Mouse (Mus musculus) embryonic facial prominence, embryonic 14.5 days (tissue): Measurements from ENCODE around the gene Prpf4. TPM values are rescaled to one million over a fixed set of nuclear protein-coding genes. Genes with fewer than 3 reads are reported as not detected.

Experiments
- ATAC-seq: fragments of 200-750 bp; cut with Nextera tagmentation; 2 replicates; pipeline ENCODE4 v1.8.0; 2017; ENCODE audit warnings: low read depth, moderate number of reproducible peaks, moderate TSS enrichment
- DNase-seq: peaks from one replicate; pipeline ENCODE4 v3.0.0-alpha.2; 2015; ENCODE audit warnings: low spot score
- H3K27ac ChIP-seq: fragments of 300-500 bp; sonication (generic); replicated peaks from 2 replicates; pipeline ENCODE4 v1.5.1; 2014; ENCODE audit warnings: low read depth, mild to moderate bottlenecking, low read length, moderate library complexity
- H3K27me3 ChIP-seq: fragments of 300-500 bp; sonication (generic); replicated peaks from 2 replicates; pipeline ENCODE4 v1.6.1; 2014; ENCODE audit warnings: low read length; ENCODE audit not compliant: control insufficient read depth, insufficient read depth
- H3K36me3 ChIP-seq: fragments of 300-500 bp; sonication (generic); 2 replicates; pipeline ENCODE4 v1.6.1; 2014; ENCODE audit warnings: low read length, mixed read lengths; ENCODE audit not compliant: control insufficient read depth, insufficient read depth
- H3K4me1 ChIP-seq: fragments of 300-500 bp; sonication (generic); 2 replicates; pipeline ENCODE4 v1.6.1; 2014; ENCODE audit warnings: antibody characterized with exemption, low read length; ENCODE audit not compliant: control insufficient read depth, insufficient read depth
- H3K4me2 ChIP-seq: fragments of 300-500 bp; sonication (generic); 2 replicates; pipeline ENCODE4 v1.6.1; 2014; ENCODE audit warnings: low read depth, mild to moderate bottlenecking, low read length, moderate library complexity, mixed read lengths
- H3K4me3 ChIP-seq: fragments of 300-500 bp; sonication (generic); 2 replicates; pipeline ENCODE4 v1.5.1; 2014; ENCODE audit warnings: low read depth, mild to moderate bottlenecking, low read length
- H3K9ac ChIP-seq: fragments of 300-500 bp; sonication (generic); 2 replicates; pipeline ENCODE4 v1.6.1; 2014; ENCODE audit warnings: low read depth, mild to moderate bottlenecking, low read length, moderate library complexity, mixed read lengths
- H3K9me3 ChIP-seq: fragments of 300-500 bp; sonication (generic); 2 replicates; pipeline ENCODE4 v1.6.1; 2016; ENCODE audit warnings: low read length; ENCODE audit not compliant: control insufficient read depth
- WGBS: fragments of 180-500 bp; shearing (Covaris S2); extraction: QIAGEN DNeasy Blood & Tissue Kit; methylation state at CpG from one replicate; pipeline ENCODE4 v1.1.7; 2014; 5-methylcytosine and 5-hydroxymethylcytosine counted together
- polyA plus RNA-seq: library from polyadenylated mRNA; unstranded; fragments of >200 nt; fragmentation: Nextera tagmentation; extraction: Ambion mirVana; gene quantifications from 2 replicates; pipeline ENCODE4 v1.2.1, GENCODE M21; 2014

The Prpf4 gene
- polyA plus RNA-seq, 1 experiment from 2014 or later: 16.4 TPM

DNA sequence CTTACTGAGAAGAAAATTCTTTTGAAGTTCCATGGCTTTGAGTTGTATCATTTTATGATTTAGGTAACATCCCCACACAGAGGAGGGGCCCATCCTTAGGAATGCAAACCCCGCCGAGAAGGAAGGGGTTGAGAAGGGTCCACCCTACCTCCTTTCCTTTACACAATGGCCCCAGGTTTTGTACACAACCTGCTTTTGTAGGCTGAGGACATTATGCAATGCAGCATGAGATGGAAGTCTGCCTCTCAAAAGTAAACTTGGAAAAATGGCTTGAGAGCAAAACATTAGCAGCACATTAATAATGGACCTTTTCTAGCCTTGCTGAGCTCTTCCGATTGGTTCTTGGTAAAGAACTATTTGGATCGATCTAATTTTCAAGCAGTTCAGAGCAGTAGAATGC, 42.3 kb upstream of the Prpf4 start:
- Histone ChIP-seq H3K27ac (no peak overlapping the region), H3K36me3 (no peaks in the 10 kb centered on the region), H3K4me3 (no peak overlapping the region), H3K9me3 (no peaks in the 10 kb centered on the region), H3K4me1 (peaks cover 8% of the 10 kb centered on the region; the same call in 1 of the 2 replicates), H3K9ac (no peak overlapping the region), H3K4me2 (no peak overlapping the region), H3K27me3 (no peaks in the 10 kb centered on the region)
- WGBS: 80% methylated on average over 4 of the region's 4 CpGs
- DNase-seq (no peak), ATAC-seq (no peak)

DNA sequence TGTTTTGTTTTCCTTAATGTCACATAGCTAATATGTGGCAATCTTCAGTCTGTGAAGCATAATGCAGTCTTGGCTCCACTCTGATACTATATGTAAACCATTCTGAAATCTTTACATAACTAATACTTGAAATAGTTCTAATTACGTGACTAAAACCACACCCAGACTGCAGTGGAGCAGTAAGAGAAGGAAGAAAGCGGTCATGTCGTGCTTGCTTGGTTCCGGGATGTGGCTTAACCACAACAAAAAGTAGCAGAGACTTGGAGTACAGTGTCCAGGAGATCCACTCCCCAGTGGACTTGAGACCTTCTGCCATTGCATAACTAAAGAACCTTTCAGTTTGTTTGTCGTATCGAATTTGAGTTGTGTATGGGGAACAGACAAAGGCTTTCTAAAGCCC, 41.0 kb upstream of the Prpf4 start:
- 89% methylated on average over 6 of the region's 6 CpGs for WGBS
- no peaks in the 10 kb centered on the region for H3K9me3 ChIP-seq
- H3K4me3 ChIP-seq: no peak overlapping the region
- H3K27ac ChIP-seq: no peak overlapping the region
- peak; percentile 17 for DNase-seq
- no peaks in the 10 kb centered on the region for H3K27me3 ChIP-seq
- no peaks in the 10 kb centered on the region for H3K4me1 ChIP-seq
- peak; percentile 30; the same call in 1 of the 2 replicates for ATAC-seq
- H3K36me3 ChIP-seq: no peaks in the 10 kb centered on the region
- H3K9ac ChIP-seq: no peak overlapping the region
- no peak overlapping the region for H3K4me2 ChIP-seq

DNA sequence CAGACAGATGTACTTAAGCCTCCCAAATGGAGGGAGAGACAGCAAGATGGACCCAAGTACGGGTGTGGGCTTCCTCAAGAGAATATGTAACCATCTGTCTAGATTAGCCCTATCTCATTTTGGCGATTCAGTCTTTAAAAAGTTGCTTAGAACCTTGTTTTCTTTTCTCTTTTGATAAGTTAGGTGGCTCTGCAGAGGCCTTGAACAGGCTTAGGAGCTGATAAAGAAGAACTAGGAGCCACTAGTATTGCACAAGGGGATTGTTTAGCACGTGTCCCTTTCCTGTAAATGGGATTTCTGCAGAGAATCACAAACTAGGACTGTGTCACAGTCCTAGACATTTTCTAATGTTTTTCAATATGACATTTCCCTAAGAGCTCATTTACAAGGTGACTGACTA, 39.5 kb upstream of the Prpf4 start:
- Histone ChIP-seq H3K4me1 (no peaks in the 10 kb centered on the region), H3K9me3 (no peaks in the 10 kb centered on the region), H3K4me3 (no peak overlapping the region), H3K27ac (no peak overlapping the region), H3K36me3 (no peaks in the 10 kb centered on the region), H3K27me3 (no peaks in the 10 kb centered on the region), H3K9ac (no peak overlapping the region), H3K4me2 (no peak overlapping the region)
- WGBS: 80% methylated on average over 3 of the region's 3 CpGs
- DNase-seq: no peak
- ATAC-seq: no peak

DNA sequence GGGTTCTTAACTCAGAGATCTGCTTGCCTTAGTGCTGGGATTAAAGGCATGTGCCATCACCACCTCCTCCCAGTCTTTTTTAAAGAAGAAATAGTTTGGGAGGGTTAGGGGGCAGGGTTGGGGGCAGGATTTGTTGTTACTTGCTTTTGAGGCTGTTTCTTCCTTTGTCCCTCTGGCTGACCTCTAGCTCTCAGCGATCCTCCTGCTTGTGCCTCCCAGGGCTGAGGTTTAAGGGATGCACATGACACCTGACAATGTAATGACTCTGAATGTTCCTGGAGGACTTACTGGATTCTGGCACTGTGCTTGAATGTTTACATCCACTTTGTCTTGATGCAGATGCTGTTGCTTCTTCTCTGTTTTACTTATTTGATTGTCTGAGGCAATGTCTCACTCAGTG, 36.2 kb upstream of the Prpf4 start:
- DNase-seq (no peak), ATAC-seq (no peak)
- no peak overlapping the region for H3K9ac ChIP-seq
- H3K4me2 ChIP-seq: no peak overlapping the region
- H3K4me1 ChIP-seq: no peaks in the 10 kb centered on the region
- H3K9me3 ChIP-seq: no peaks in the 10 kb centered on the region
- no peaks in the 10 kb centered on the region for H3K36me3 ChIP-seq
- 20% methylated on average over 1 of the region's 1 CpGs for WGBS
- no peak overlapping the region for H3K27ac ChIP-seq
- no peaks in the 10 kb centered on the region for H3K27me3 ChIP-seq
- H3K4me3 ChIP-seq: no peak overlapping the region

DNA sequence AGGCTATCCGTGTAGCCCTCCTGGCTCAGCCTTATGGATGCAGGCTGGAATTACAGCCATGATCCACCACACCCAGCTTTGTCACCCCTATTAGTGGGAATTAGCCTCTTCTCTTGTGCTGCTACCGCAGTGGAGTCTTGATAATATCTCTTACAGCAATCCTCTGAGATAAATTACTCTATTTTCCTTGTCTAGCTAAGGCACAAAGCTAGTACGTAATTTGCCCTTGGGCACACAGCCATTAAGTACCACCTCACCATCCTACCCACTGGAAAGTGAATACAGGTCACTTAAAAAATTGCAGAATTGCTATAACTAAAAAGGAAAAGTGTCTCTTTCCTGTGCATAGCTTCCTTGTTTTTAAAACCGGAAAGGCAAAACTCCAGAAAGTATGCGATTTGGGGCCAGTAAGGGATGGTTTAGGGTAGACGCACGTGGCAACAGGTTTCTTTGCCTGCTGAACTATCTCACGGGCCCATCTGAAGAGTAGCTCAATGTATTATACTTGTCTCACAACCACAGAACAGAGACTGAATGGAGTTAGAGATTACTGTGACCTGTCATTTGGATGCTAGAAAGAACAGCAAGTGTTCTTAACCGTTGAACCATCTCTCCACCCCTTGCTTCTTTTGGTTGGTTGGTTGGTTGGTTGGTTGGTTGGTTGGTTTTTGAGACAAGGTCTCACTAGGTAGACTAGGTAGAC, 35.6 kb upstream of the Prpf4 start:
- Histone ChIP-seq H3K27me3 (no peaks in the 10 kb centered on the region), H3K27ac (no peak overlapping the region), H3K4me2 (no peak overlapping the region), H3K9me3 (no peaks in the 10 kb centered on the region), H3K4me3 (no peak overlapping the region), H3K9ac (no peak overlapping the region), H3K4me1 (no peaks in the 10 kb centered on the region), H3K36me3 (no peaks in the 10 kb centered on the region)
- DNase-seq (no peak), ATAC-seq (no peak)
- WGBS: 76% methylated on average over 9 of the region's 9 CpGs

DNA sequence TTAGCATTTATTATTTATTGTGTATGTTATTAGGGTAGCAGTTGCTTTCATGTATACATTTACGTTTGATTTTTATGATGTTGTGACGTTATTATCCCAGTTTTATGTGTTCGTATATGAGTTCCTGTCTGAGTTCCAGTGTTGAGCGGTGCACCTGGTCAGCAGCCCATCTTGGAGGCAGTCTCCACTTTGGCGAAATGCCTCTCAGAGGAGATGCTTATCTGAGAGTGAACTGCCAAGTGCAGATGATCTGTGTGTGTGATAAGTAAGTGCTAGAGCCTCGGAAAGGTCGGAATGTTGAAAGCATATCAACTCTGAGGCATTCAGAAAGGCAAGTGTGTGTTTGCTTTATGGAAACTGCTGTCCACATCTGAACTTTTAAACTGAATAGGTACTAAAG, 34.9 kb upstream of the Prpf4 start:
- no peak overlapping the region for H3K4me3 ChIP-seq
- H3K4me1 ChIP-seq: no peaks in the 10 kb centered on the region
- no peak for DNase-seq
- no peaks in the 10 kb centered on the region for H3K36me3 ChIP-seq
- no peak overlapping the region for H3K9ac ChIP-seq
- WGBS: 79% methylated on average over 7 of the region's 7 CpGs
- no peak overlapping the region for H3K27ac ChIP-seq
- no peak for ATAC-seq
- H3K9me3 ChIP-seq: no peaks in the 10 kb centered on the region
- H3K27me3 ChIP-seq: no peaks in the 10 kb centered on the region
- H3K4me2 ChIP-seq: no peak overlapping the region

DNA sequence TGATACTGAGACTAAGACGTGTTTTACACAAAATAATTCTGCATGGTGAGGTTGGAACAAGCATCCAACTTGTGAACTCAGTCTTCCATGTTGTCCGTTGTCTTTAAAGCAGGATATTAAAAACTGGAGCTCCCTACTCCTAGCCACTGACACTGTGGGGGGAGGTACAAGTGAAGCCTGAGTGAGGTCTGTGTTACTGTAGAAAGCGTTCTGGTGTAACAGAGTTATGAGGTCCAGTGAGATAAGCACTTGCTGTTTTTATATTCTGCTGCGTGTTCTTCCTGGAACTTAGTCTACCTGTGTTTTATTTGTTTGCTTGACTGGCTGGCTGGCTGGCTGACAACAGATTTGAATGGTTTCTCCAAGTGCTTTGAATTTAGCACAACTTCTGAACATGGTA, 34.3 kb upstream of the Prpf4 start:
- DNase-seq (no peak), ATAC-seq (no peak)
- Histone ChIP-seq H3K9me3 (no peaks in the 10 kb centered on the region), H3K9ac (no peak overlapping the region), H3K4me2 (no peak overlapping the region), H3K27me3 (no peaks in the 10 kb centered on the region), H3K27ac (no peak overlapping the region), H3K4me3 (no peak overlapping the region), H3K4me1 (no peaks in the 10 kb centered on the region), H3K36me3 (no peaks in the 10 kb centered on the region)
- WGBS: 84% methylated on average over 4 of the region's 4 CpGs

DNA sequence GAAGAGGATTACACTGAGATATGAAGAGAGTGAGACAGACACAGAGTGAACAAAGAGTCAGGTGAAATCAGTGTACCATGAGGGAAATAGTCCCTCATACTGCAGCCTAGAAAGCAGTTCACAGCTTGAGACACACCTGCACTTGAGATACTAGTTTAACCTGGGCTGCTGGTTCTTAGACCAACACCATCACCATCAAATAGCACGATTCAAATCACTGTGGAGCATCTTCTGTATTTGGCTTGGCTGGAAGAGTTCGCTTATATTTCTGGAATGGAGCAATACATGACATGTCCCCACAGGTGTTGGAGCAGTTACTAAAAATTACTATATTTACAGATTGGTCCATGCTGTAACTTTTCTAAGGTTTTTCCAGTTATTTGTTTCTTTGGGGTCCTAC, 32.5 kb upstream of the Prpf4 start:
- DNase-seq: no peak
- no peak overlapping the region for H3K27ac ChIP-seq
- no peaks in the 10 kb centered on the region for H3K4me1 ChIP-seq
- H3K27me3 ChIP-seq: no peaks in the 10 kb centered on the region
- ATAC-seq: no peak
- no peaks in the 10 kb centered on the region for H3K36me3 ChIP-seq
- no peak overlapping the region for H3K9ac ChIP-seq
- no peak overlapping the region for H3K4me2 ChIP-seq
- no peak overlapping the region for H3K4me3 ChIP-seq
- 87% methylated on average over 2 of the region's 2 CpGs for WGBS
- no peaks in the 10 kb centered on the region for H3K9me3 ChIP-seq

DNA sequence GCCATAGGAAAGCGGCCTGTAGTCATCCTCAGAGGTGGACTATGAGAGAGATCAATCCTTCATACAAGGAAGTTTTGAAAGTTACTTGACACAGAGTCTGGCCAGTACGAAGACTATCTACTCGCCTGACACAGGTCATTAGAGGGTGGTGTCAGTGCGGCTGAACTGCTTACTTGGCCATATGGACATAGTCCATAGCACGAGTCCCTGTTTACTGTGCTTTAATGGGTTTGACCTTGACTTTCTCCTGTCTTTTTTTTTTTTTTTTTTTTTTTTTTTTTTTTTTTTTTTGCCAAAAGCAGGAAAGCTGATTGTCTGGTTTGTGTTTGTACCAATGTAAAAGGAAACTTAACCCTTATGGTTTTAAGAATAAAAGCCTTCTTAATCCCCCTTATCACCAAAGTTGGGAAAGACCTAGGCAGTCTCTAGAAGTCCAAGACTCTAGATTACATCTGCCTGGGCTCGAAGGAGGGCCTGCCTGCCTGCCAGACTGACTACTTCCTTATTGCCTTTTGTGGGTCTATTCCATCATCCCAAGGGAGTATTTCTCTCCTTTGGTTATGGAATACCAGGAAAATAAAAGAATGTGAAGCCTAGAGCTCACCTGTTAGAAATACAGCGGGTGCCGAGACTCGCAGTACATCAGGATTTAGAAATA, 28.7 kb upstream of the Prpf4 start:
- H3K36me3 ChIP-seq: 0 out of 2 replicates have a peak, but pooled peaks cover 4% of the 10 kb centered on the region
- no peaks in the 10 kb centered on the region for H3K9me3 ChIP-seq
- H3K27ac ChIP-seq: no peak overlapping the region
- DNase-seq (no peak), ATAC-seq (no peak)
- WGBS: 88% methylated on average over 9 of the region's 9 CpGs
- no peak overlapping the region for H3K4me2 ChIP-seq
- H3K27me3 ChIP-seq: no peaks in the 10 kb centered on the region
- H3K4me1 ChIP-seq: no peaks in the 10 kb centered on the region; the same call in 1 of the 2 replicates
- no peak overlapping the region for H3K9ac ChIP-seq
- H3K4me3 ChIP-seq: no peak overlapping the region
